Mouse (Mus musculus) bone marrow macrophage, adult 2 months (primary cell): ENCODE measurements around the gene Col12a1. TPM values are rescaled to one million over a fixed set of nuclear protein-coding genes. Genes with fewer than 3 reads are reported as not detected.

Experiments used
- H3K27ac ChIP-seq: 2 replicates; pipeline ENCODE4 v1.5.1; 2012; ENCODE audit warnings: low read depth, low read length; ENCODE audit not compliant: insufficient read depth
- H3K4me1 ChIP-seq: 2 replicates; pipeline ENCODE4 v1.6.1; 2012; ENCODE audit warnings: low read length; ENCODE audit not compliant: control insufficient read depth, insufficient read depth
- H3K4me3 ChIP-seq: 2 replicates; pipeline ENCODE4 v1.5.1; 2012; ENCODE audit warnings: mild to moderate bottlenecking, low read length, moderate library complexity; ENCODE audit not compliant: insufficient read depth
- CTCF ChIP-seq: IDR thresholded peaks from 2 replicates; pipeline ENCODE4 v1.5.1; 2012; ENCODE audit warnings: low read depth, mild to moderate bottlenecking, low read length, moderate library complexity
- POLR2A ChIP-seq: IDR thresholded peaks from 2 replicates; pipeline ENCODE4 v1.6.1; 2012; ENCODE audit warnings: mild to moderate bottlenecking, low read depth, low read length, borderline replicate concordance
- polyA plus RNA-seq: library from polyadenylated mRNA; stranded (reverse); fragments of >200 nt; gene quantifications from 2 replicates; pipeline ENCODE4 v1.2.4, GENCODE M21; 2012; ENCODE audit not compliant: missing spikeins, insufficient read depth, insufficient read length

Col12a1 gene
- polyA plus RNA-seq, 1 experiment, result 1.8 TPM

GRCm38 (mm10) chr9:79745036-79745435, 26.4 kb upstream of the Col12a1 start:
- H3K4me1 ChIP-seq, result no peaks in the 10 kb centered on the region
- H3K4me3 ChIP-seq, result no peak overlapping the region
- no peak for TF ChIP-seq CTCF
- no peak for TF ChIP-seq POLR2A
- no peak overlapping the region for H3K27ac ChIP-seq

DNA sequence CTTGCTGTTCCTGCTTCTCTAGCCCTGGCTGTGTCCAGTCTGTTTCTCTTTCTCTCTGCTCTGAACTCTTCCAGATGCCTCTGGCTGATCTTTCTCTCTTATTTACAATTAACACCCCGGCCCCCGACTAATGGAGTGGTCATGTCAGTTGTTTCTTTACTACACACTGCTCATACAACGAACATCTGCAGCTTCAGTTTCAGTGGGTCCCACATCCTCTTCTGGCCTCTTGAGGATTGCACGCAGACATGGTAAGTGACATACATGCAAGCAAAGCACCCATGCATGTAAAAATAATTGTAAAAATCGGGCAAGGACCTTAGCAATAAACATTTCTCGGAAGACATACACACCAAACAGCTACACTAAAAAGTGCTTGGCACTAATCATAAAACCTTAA, 17.0 kb upstream of the Col12a1 start:
- TF ChIP-seq CTCF, result no peak
- TF ChIP-seq POLR2A, result no peak
- H3K4me3 ChIP-seq, result no peak overlapping the region
- peaks cover 6% of the 10 kb centered on the region for H3K4me1 ChIP-seq
- no peak overlapping the region for H3K27ac ChIP-seq

DNA sequence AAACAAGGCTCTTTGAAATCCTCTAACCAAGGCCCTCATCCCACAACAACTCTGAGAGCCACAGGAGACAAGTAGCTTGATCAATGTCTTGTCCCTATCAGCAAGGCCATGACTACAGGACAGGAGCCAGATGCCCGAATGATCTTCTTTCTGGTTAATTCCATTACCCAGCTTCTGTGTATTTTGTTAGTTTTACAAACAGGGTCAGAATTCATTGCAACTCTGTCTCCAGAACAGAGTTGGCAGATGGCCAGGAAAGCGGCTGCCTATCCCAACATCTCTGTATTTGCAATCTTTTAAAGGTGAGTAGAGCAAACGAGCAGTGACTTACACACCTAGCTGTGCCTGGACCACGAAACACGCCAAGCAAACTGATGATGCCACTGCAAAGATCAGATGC, 11.7 kb upstream of the Col12a1 start:
- no peak for TF ChIP-seq POLR2A
- no peak for TF ChIP-seq CTCF

DNA sequence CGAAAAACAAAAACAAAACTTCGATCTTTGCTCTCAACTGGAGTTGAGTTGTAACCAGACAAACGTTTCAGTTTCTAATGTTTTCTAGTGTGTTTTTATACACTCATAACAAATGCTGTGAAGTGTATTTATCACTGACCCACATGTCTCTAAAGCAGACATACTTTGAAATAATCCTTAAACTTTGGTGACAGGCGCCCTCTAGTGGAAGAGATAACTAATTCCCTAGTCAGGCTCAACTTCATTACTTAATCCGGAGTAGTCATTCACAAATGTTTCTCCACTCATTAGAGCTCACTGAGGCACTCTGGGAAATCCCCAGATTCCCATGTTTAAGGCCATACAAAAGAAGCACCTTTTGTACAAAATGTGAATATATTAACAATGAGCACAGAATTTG, 4.5 kb upstream of the Col12a1 start:
- no peak for TF ChIP-seq POLR2A
- no peak for TF ChIP-seq CTCF
- Histone ChIP-seq H3K4me1 (no peaks in the 10 kb centered on the region), H3K27ac (no peak overlapping the region), H3K4me3 (no peak overlapping the region)

More for the DNA sequence above, 11.7 kb upstream of the Col12a1 start:
- Histone ChIP-seq H3K4me3 (no peak overlapping the region), H3K4me1 (peaks cover 6% of the 10 kb centered on the region), H3K27ac (no peak overlapping the region)

- H3K4me3 ChIP-seq, result no peak overlapping the region
- no peak overlapping the region for H3K27ac ChIP-seq
- no peaks in the 10 kb centered on the region for H3K4me1 ChIP-seq
- no peak for TF ChIP-seq CTCF
- no peak for TF ChIP-seq POLR2A
Measured at GRCm38 (mm10) chr9:79721056-79721455, 2.4 kb upstream of the Col12a1 start.

DNA sequence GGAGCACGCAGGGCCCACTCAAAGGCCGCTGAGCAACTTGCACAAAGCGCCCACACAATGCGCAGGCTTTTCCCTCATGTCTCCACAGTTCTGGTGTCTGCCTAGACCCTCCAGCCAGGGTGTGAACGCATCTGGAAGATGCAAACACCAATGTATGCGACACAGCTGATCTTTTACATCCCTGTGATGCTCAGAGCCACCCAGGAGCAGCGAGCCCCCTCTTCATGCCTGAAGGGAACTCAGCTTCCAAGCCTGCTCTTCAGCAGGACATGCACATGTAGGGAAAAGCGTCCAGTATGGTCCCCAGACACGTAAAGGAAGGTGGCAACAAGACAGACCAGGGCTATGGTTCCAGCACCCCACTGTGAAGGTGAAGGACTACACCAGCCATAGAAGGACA, 1.5 kb upstream of the Col12a1 start:
- H3K4me3 ChIP-seq, result no peak overlapping the region
- no peaks in the 10 kb centered on the region for H3K4me1 ChIP-seq
- no peak overlapping the region for H3K27ac ChIP-seq
- TF ChIP-seq CTCF (no peak), POLR2A (no peak)

- TF ChIP-seq POLR2A (no peak), CTCF (no peak)
- Histone ChIP-seq H3K27ac (no peak overlapping the region), H3K4me3 (no peak overlapping the region), H3K4me1 (0 out of 2 replicates have a peak, but pooled peaks cover 2% of the 10 kb centered on the region)
Measured at GRCm38 (mm10) chr9:79719451-79719850, 820 bp upstream of the Col12a1 start.

DNA sequence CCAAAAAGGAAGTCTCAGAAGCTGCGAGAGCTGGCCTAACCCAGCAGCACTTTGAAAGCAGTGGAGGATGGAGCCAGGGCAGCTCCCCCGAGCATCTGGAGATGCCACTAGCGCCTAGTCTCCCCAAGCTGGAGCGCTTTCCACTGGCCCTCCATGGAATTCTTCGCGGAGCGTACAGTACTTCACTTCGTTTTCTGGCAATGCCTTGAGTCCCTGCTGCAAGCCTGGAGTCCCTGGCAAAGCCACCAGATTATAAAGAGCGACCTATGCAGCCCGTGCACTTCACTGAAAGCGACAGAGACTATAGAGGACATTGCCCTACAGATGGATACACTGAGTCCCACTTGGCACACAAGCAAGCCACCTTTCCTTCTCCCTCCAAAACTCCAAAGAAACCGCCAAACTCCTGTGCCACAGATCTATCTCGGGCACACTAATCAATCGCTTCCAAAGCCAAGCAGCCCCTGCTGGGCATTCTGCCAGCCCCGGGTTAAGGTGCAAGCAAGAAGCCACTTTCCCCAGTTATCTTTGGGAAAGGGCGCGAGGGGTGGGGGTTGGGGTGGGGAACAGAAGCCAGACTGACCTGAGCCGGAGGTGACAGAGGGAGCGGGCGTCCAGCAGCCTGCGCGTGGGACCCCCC, 675 bp downstream of the Col12a1 start:
- H3K27ac ChIP-seq, result no peak overlapping the region
- H3K4me1 ChIP-seq, result 0 out of 2 replicates have a peak, but pooled peaks cover 2% of the 10 kb centered on the region
- no peak overlapping the region for H3K4me3 ChIP-seq
- TF ChIP-seq POLR2A (no peak), CTCF (no peak)

- H3K4me3 ChIP-seq, result no peak overlapping the region
- 0 out of 2 replicates have a peak, but pooled peaks cover 2% of the 10 kb centered on the region for H3K4me1 ChIP-seq
- no peak for TF ChIP-seq POLR2A
- no peak for TF ChIP-seq CTCF
- H3K27ac ChIP-seq, result no peak overlapping the region
Measured at GRCm38 (mm10) chr9:79716909-79717835, 1.5 kb downstream of the Col12a1 start.

DNA sequence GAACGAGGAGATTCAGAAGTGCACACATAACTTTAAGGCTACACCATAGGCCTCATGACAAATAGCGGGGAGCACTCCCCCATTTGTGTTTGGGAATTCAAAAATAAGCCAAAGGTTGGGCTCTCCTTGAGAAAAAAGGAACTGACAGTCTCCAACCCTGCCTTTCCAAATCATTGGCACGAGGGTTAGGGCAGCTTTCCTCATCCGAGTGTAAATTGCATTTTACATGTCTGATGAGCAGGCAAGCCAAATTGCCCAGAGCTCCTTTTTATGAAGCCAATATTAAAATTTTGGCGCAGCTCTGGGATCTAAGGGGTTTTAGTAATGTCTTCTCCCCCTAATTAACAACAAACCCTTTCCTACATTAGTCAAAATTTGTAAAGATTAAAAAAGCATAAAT, 2.1 kb downstream of the Col12a1 start:
- 0 out of 2 replicates have a peak, but pooled peaks cover 2% of the 10 kb centered on the region for H3K4me1 ChIP-seq
- H3K4me3 ChIP-seq, result no peak overlapping the region
- no peak overlapping the region for H3K27ac ChIP-seq
- TF ChIP-seq POLR2A, result no peak
- no peak for TF ChIP-seq CTCF
